Mouse (Mus musculus): ENCODE results near the gene Irak2. TPM values are rescaled to one million over a fixed set of nuclear protein-coding genes. Genes with fewer than 3 reads are reported as not detected.

The Irak2 gene
- 59.9 TPM for polyA plus RNA-seq (2017; shearing (Covaris generic))

GRCm38 (mm10) chr6:113638302-113639040 is at the start of gene Irak2:
Irak2 (plus strand) TSS chr6:113638467.

DNA sequence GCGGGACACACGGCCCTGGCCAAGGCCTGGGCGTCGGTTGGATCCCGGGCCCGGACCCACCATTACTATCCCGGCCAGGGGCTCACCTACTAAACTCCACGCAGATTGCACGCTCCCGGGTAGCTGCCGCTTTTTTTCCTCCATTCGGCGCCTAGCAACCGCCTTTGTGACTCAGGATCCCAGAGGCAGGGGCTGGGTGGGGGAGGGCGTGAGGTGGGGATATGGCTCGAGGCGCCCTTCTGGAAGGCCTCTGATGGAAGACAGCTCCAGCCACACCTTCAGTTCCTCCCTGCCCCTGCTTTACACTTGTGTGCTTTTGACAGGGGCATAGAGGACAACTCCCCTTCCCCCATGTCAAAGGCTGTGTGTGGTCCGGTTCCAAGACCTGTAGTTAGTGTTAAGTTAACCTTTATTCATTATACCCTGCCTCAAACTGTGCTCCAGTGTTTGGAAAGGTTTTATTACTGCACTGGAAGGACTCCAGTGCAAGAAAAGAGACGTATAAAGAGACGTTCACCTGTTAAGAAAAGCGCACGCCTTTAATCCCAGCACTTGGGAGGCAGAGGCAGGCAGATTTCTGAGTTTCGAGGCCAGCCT is 37.6 kb upstream of the Irak2 start, which contains the start of gene Fancd2os:
Gene Fancd2os, minus strand, starts transcription at position 173 of the 597 bp plus-strand sequence.

GRCm38 (mm10) chr6:113604432-113605223 is 33.6 kb upstream of the Irak2 start, which contains the start of gene Brk1:
Brk1 (plus strand) TSS chr6:113604772.

GRCm38 (mm10) chr6:113623941-113624751 is 14.1 kb upstream of the Irak2 start, which contains the start of gene Vhl:
Vhl (plus strand) TSS chr6:113623959.

DNA sequence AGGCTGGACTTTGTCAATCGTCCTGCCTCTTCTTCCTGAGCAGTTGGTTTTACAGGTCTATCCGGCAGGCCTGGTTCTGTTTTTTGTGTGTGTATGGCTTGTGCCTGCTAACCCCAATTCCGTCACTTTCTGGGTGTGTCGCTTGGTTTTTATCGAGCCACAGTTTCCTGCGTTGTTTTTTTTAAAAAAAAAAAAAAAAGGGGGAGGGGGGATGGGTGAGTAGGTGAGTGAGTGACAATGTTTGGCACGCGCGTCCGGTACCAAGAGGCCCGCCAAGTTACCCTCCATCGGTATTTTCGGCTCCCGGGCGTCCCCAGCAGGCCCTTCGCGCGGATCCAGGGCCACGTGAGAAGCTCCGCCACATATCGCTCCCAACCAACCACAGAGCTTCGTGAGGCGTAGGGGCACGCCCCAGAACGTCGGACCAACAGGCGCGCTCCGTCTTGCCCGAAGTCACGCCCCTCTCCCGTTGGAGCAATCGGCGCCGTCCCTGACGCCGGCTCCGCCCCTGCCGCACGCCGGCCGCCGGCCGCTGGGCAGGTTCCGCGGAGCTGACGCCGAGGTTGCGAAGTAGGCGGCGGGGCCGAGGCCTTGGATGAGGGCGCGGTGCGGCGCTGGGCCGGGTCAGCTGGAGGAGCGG is 58.4 kb downstream of the Irak2 start, which contains the start of gene Tatdn2:
Gene Tatdn2, plus strand, starts transcription at position 469 of the 640 bp plus-strand sequence.

GRCm38 (mm10) chr6:113719878-113720277 is 81.6 kb downstream of the Irak2 start, which contains the start of gene Ghrl:
Ghrl (minus strand) TSS chr6:113719880.

GRCm38 (mm10) chr6:113740236-113741217 is 102.3 kb downstream of the Irak2 start, which contains the start of gene Sec13:
Sec13 (minus strand) TSS chr6:113740743.

Other genes starting within 250 kb of the Irak2 start
- gene Ttll3, start 249.2 kb upstream of the Irak2 start, polyA plus RNA-seq (2017; shearing (Covaris generic)), result 16.4 TPM
- 18.0 TPM for gene Rpusd3, start 219.1 kb upstream of the Irak2 start, polyA plus RNA-seq (2017; shearing (Covaris generic))
- gene Cidec, start 202.7 kb upstream of the Irak2 start, polyA plus RNA-seq (2017; shearing (Covaris generic)), result not detected
- gene Jagn1, start 195.9 kb upstream of the Irak2 start, polyA plus RNA-seq (2017; shearing (Covaris generic)), result 61.7 TPM
- 0.29 TPM for gene Il17re, start 180.0 kb upstream of the Irak2 start, polyA plus RNA-seq (2017; shearing (Covaris generic))
- gene Il17rc, start 167.0 kb upstream of the Irak2 start, polyA plus RNA-seq (2017; shearing (Covaris generic)), result 0.27 TPM
- gene Creld1, start 155.2 kb upstream of the Irak2 start, polyA plus RNA-seq (2017; shearing (Covaris generic)), result 13.0 TPM
- gene Prrt3, start 136.5 kb upstream of the Irak2 start, polyA plus RNA-seq (2017; shearing (Covaris generic)), result 0.49 TPM
- gene Emc3, start 106.8 kb upstream of the Irak2 start, polyA plus RNA-seq (2017; shearing (Covaris generic)), result 110 TPM
- gene Fancd2, start 106.8 kb upstream of the Irak2 start, polyA plus RNA-seq (2017; shearing (Covaris generic)), result 3.7 TPM
- gene Fancd2os, start 37.8 kb upstream of the Irak2 start, polyA plus RNA-seq (2017; shearing (Covaris generic)), result not detected
- gene Brk1, start 33.7 kb upstream of the Irak2 start, polyA plus RNA-seq (2017; shearing (Covaris generic)), result 261 TPM
- gene Vhl, start 14.5 kb upstream of the Irak2 start, polyA plus RNA-seq (2017; shearing (Covaris generic)), result 48.2 TPM
- gene Tatdn2, start 58.6 kb downstream of the Irak2 start, polyA plus RNA-seq (2017; shearing (Covaris generic)), result 0.76 TPM
- not detected for gene Ghrl, start 81.4 kb downstream of the Irak2 start, polyA plus RNA-seq (2017; shearing (Covaris generic))
- 198 TPM for gene Sec13, start 102.3 kb downstream of the Irak2 start, polyA plus RNA-seq (2017; shearing (Covaris generic))

Data from inflammation-experienced regulatory T-cells, adult 16 weeks (primary cell).